Mouse (Mus musculus) liver, embryonic 15.5 days (tissue): Measurements from ENCODE around the gene Rbfox3. TPM values are rescaled to one million over a fixed set of nuclear protein-coding genes. Genes with fewer than 3 reads are reported as not detected.

Experiments used
- ATAC-seq: fragments of 200-750 bp; cut with Nextera tagmentation; 2 replicates; pipeline ENCODE4 v1.8.0; 2017; ENCODE audit warnings: moderate number of reproducible peaks, mild to moderate bottlenecking, moderate library complexity; ENCODE audit not compliant: insufficient read depth
- H3K27ac ChIP-seq: fragments of 300-500 bp; sonication (generic); replicated peaks from 2 replicates; pipeline ENCODE4 v1.5.1; 2015; ENCODE audit warnings: mild to moderate bottlenecking, inconsistent platforms
- H3K27me3 ChIP-seq: fragments of 300-500 bp; sonication (generic); 2 replicates; pipeline ENCODE4 v1.6.1; 2015; ENCODE audit warnings: mild to moderate bottlenecking, inconsistent platforms
- H3K36me3 ChIP-seq: fragments of 300-500 bp; sonication (generic); replicated peaks from 2 replicates; pipeline ENCODE4 v1.6.1; 2015; ENCODE audit warnings: moderate library complexity, mild to moderate bottlenecking, inconsistent platforms
- H3K4me1 ChIP-seq: fragments of 300-500 bp; sonication (generic); replicated peaks from 2 replicates; pipeline ENCODE4 v1.6.1; 2015; ENCODE audit warnings: inconsistent platforms
- H3K4me2 ChIP-seq: fragments of 300-500 bp; sonication (generic); 2 replicates; pipeline ENCODE4 v1.6.1; 2015; ENCODE audit warnings: moderate library complexity, mild to moderate bottlenecking, inconsistent platforms
- H3K4me3 ChIP-seq: fragments of 300-500 bp; sonication (generic); replicated peaks from 2 replicates; pipeline ENCODE4 v1.5.1; 2015; ENCODE audit warnings: mild to moderate bottlenecking, inconsistent platforms
- H3K9ac ChIP-seq: fragments of 300-500 bp; sonication (generic); 2 replicates; pipeline ENCODE4 v1.6.1; 2015; ENCODE audit warnings: moderate library complexity, mild to moderate bottlenecking, inconsistent platforms
- H3K9me3 ChIP-seq: fragments of 300-500 bp; sonication (generic); replicated peaks from 2 replicates; pipeline ENCODE4 v1.6.1; 2016; ENCODE audit warnings: inconsistent platforms
- WGBS: fragments of 180-500 bp; shearing (Covaris S2); methylation state at CpG from one replicate; pipeline ENCODE4 v1.1.7; 2015; ENCODE audit warnings: mixed read lengths; ENCODE audit not compliant: insufficient replicate concordance; 5-methylcytosine and 5-hydroxymethylcytosine counted together
- polyA plus RNA-seq: library from polyadenylated mRNA; unstranded; fragments of >200 nt; fragmentation: Nextera tagmentation; extraction: Ambion mirVana; gene quantifications from 2 replicates; pipeline ENCODE4 v1.2.1, GENCODE M21; 2015

The Rbfox3 gene
- polyA plus RNA-seq, 1 experiment from 2014 or later = 0.13 TPM

GRCm38 (mm10) chr11:118851391-118851790, 60.0 kb downstream of the Rbfox3 start:
- no peak overlapping the region for H3K27ac ChIP-seq
- no peak overlapping the region for H3K9ac ChIP-seq
- H3K27me3 ChIP-seq = no peaks in the 10 kb centered on the region
- no peak for ATAC-seq
- 63% methylated on average over 6 of the region's 6 CpGs for WGBS
- H3K4me3 ChIP-seq = no peak overlapping the region
- H3K4me1 ChIP-seq = no peaks in the 10 kb centered on the region
- H3K36me3 ChIP-seq = no peaks in the 10 kb centered on the region
- no peak overlapping the region for H3K4me2 ChIP-seq
- no peaks in the 10 kb centered on the region for H3K9me3 ChIP-seq

DNA sequence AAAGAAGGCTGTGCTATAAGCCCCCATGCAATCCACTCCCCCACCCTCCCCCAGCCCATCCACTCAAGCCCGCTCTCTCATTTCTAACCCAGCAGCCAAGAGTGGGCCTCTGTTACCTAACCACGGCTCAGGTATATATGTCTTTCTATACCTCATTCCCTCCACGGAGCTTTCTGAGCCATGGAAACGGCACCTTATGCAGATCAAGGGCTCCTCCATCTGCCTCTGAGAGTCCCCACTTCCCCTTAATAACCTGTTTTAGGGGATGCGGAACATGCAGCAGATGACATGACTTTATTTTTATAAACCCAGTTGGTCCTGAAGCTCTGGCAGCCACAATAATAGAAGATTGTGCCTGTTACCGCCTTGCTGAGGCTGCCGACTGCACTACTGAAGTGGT, 63.4 kb downstream of the Rbfox3 start:
- H3K36me3 ChIP-seq = no peaks in the 10 kb centered on the region
- H3K9ac ChIP-seq = no peak overlapping the region
- no peaks in the 10 kb centered on the region for H3K4me1 ChIP-seq
- H3K4me3 ChIP-seq = no peak overlapping the region
- 68% methylated on average over 7 of the region's 7 CpGs for WGBS
- no peak overlapping the region for H3K27ac ChIP-seq
- no peaks in the 10 kb centered on the region for H3K27me3 ChIP-seq
- H3K9me3 ChIP-seq = no peaks in the 10 kb centered on the region
- no peak overlapping the region for H3K4me2 ChIP-seq
- no peak for ATAC-seq

- Histone ChIP-seq H3K4me2 (no peak overlapping the region), H3K9ac (no peak overlapping the region), H3K36me3 (no peaks in the 10 kb centered on the region), H3K4me1 (no peaks in the 10 kb centered on the region), H3K27ac (no peak overlapping the region), H3K4me3 (no peak overlapping the region), H3K9me3 (no peaks in the 10 kb centered on the region), H3K27me3 (no peaks in the 10 kb centered on the region)
- WGBS = 51% methylated on average over 5 of the region's 5 CpGs
- ATAC-seq = no peak
Measured at GRCm38 (mm10) chr11:118840992-118841391, 70.4 kb downstream of the Rbfox3 start.

DNA sequence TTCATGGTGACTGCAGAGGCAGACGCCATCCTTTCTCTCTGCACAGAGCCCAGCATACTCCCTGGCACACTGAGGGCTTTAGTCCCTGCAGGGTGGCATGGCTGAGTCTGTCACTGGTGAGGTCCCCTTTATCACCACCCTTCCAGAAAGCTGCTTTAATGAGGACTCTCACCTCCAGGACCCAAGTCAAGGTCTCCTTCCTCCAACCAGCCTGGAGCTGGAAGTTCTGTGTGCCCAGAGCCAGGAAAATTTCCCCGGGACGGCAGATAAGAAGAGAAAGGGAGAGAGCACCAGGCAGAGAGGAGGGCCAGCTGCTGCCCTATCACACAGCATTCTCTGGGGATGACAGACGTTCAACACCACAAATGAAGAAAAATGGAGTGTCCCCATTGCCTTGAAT, 73.2 kb downstream of the Rbfox3 start:
- Histone ChIP-seq H3K27me3 (no peaks in the 10 kb centered on the region), H3K4me2 (no peak overlapping the region), H3K9me3 (no peaks in the 10 kb centered on the region), H3K4me1 (no peaks in the 10 kb centered on the region), H3K36me3 (no peaks in the 10 kb centered on the region), H3K27ac (no peak overlapping the region), H3K9ac (no peak overlapping the region), H3K4me3 (no peak overlapping the region)
- ATAC-seq = no peak
- 43% methylated on average over 4 of the region's 4 CpGs for WGBS

DNA sequence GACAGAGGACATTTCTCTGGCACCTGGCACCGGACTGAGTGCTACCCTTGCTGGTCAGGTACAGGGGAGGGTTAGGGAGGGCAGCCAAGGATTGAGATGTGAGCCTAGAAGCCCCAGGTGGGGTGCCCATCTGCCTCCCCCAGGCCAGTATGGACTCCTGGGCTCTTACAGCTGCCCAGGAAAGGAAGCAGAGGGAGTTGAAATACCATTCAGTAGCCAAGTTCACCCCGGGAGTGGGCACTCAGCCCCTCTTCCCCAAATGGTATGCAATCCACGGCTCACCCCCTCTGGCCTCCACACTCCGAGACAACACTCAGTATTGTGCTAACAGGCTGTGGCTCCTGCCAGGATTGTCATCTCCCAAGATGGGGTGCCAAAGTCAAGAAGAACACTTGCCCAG, 74.5 kb downstream of the Rbfox3 start:
- 39% methylated on average over 4 of the region's 4 CpGs for WGBS
- no peaks in the 10 kb centered on the region for H3K36me3 ChIP-seq
- H3K27me3 ChIP-seq = no peaks in the 10 kb centered on the region
- no peaks in the 10 kb centered on the region for H3K9me3 ChIP-seq
- H3K4me2 ChIP-seq = no peak overlapping the region
- H3K9ac ChIP-seq = no peak overlapping the region
- ATAC-seq = no peak
- H3K27ac ChIP-seq = no peak overlapping the region
- H3K4me3 ChIP-seq = no peak overlapping the region
- H3K4me1 ChIP-seq = no peaks in the 10 kb centered on the region

- no peaks in the 10 kb centered on the region for H3K4me1 ChIP-seq
- H3K9ac ChIP-seq = no peak overlapping the region
- H3K4me3 ChIP-seq = no peak overlapping the region
- H3K27ac ChIP-seq = no peak overlapping the region
- no peaks in the 10 kb centered on the region for H3K27me3 ChIP-seq
- no peak overlapping the region for H3K4me2 ChIP-seq
- no peak for ATAC-seq
- H3K9me3 ChIP-seq = no peaks in the 10 kb centered on the region
- 60% methylated on average over 10 of the region's 10 CpGs for WGBS
- no peaks in the 10 kb centered on the region for H3K36me3 ChIP-seq
Measured at GRCm38 (mm10) chr11:118832793-118833481, 78.5 kb downstream of the Rbfox3 start.

GRCm38 (mm10) chr11:118831730-118832129, 79.7 kb downstream of the Rbfox3 start:
- Histone ChIP-seq H3K36me3 (no peaks in the 10 kb centered on the region), H3K27me3 (no peaks in the 10 kb centered on the region), H3K27ac (no peak overlapping the region), H3K4me3 (no peak overlapping the region), H3K4me2 (no peak overlapping the region), H3K9me3 (no peaks in the 10 kb centered on the region), H3K9ac (no peak overlapping the region), H3K4me1 (no peaks in the 10 kb centered on the region)
- ATAC-seq = no peak
- WGBS = 55% methylated on average over 7 of the region's 7 CpGs

DNA sequence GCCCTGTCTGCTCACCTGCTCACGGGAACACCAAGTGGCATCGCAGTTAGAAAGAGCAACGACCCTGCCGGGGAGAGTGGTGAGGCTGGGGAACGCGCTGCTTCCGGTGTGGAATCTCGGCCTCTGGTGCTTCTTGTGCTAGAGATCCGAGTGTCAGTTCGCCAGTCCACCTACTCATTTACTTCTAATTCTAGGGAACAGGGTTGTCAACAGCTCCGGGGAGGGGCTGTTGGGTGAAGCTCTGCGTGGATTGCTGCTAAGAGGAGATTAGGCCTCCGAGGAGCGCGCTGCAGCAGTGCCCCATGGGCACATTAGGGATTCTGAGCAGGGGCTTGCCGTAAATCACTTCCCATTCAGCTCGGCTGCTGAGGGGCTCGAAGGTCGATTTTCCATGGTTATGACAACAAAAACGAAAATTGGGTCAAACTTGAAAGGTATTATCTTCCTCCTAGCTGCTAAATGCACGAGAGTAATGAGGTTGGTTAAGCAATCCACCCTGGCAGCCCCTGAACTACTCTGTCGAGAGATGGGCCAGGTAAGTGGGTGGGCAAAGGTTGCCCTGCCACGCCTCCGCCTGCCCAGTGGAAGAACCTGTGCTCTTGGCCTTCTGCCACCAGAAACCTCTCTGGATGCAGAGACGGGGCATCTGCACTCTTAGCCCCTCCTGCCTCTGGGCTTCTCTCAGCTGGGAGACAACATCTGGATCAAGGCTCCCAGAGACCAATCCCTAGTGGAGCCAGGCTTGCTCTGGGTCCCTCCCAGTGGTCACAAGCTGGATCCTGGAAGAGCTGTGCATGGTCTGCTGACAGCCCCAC, 85.9 kb downstream of the Rbfox3 start:
- ATAC-seq = no peak

DNA sequence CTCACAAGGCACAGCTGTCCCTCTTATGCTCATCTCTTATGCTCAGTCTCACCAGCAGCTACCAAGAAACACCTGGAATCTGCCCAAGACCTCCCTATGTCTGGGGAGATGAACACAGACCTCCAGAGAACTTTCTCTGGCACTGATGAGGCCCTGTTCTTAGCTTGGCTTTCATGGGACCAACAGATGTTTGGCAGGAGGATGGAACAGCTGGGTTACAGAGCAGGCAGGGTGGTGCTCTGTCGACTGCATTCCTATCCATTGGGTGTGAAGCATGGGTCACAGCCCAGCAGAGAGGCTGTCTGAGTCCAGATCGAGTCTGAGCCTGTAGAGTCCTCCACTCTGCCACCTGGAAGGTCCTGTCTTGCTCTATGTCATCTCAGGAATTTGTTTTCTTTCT, 90.0 kb downstream of the Rbfox3 start:
- Histone ChIP-seq H3K4me3 (no peak overlapping the region), H3K36me3 (no peaks in the 10 kb centered on the region), H3K27me3 (no peaks in the 10 kb centered on the region), H3K27ac (no peak overlapping the region), H3K4me2 (no peak overlapping the region), H3K9me3 (no peaks in the 10 kb centered on the region), H3K4me1 (no peaks in the 10 kb centered on the region), H3K9ac (no peak overlapping the region)
- ATAC-seq = no peak
- 39% methylated on average over 2 of the region's 2 CpGs for WGBS

More for the DNA sequence above, 85.9 kb downstream of the Rbfox3 start:
- Histone ChIP-seq H3K4me1 (no peaks in the 10 kb centered on the region), H3K4me2 (no peak overlapping the region), H3K4me3 (no peak overlapping the region), H3K9me3 (no peaks in the 10 kb centered on the region), H3K27me3 (no peaks in the 10 kb centered on the region), H3K27ac (no peak overlapping the region), H3K36me3 (no peaks in the 10 kb centered on the region), H3K9ac (no peak overlapping the region)
- WGBS = 58% methylated on average over 25 of the region's 25 CpGs

- 82% methylated on average over 8 of the region's 8 CpGs for WGBS
- Histone ChIP-seq H3K9me3 (no peaks in the 10 kb centered on the region), H3K4me1 (no peaks in the 10 kb centered on the region), H3K4me3 (no peak overlapping the region), H3K36me3 (no peaks in the 10 kb centered on the region), H3K27me3 (no peaks in the 10 kb centered on the region), H3K9ac (no peak overlapping the region), H3K27ac (no peak overlapping the region), H3K4me2 (no peak overlapping the region)
- ATAC-seq = no peak
Measured at GRCm38 (mm10) chr11:118818528-118818927, 92.9 kb downstream of the Rbfox3 start.

GRCm38 (mm10) chr11:118815118-118815517, 96.3 kb downstream of the Rbfox3 start:
- no peak overlapping the region for H3K4me3 ChIP-seq
- H3K27me3 ChIP-seq = no peaks in the 10 kb centered on the region
- no peak overlapping the region for H3K27ac ChIP-seq
- no peaks in the 10 kb centered on the region for H3K9me3 ChIP-seq
- WGBS = 52% methylated on average over 5 of the region's 5 CpGs
- no peak overlapping the region for H3K4me2 ChIP-seq
- no peak overlapping the region for H3K9ac ChIP-seq
- no peaks in the 10 kb centered on the region for H3K36me3 ChIP-seq
- no peaks in the 10 kb centered on the region for H3K4me1 ChIP-seq
- no peak for ATAC-seq
